Mouse (Mus musculus) midbrain, embryonic 15.5 days (tissue): ENCODE data around the gene Gria4. TPM values are rescaled to one million over a fixed set of nuclear protein-coding genes. Genes with fewer than 3 reads are reported as not detected.
A peak's percentile ranks its signal among the peaks of the same experiment; 100 is the strongest.
"Not testable (repeated sequence)": the region's sequence is repeated elsewhere in the genome, so short reads cannot be mapped to it uniquely, and the experiment has no call there.

Source experiments
- ATAC-seq: fragments of 200-750 bp; cut with Nextera tagmentation; replicated peaks from 2 replicates; pipeline ENCODE4 v1.8.0; 2017; ENCODE audit warnings: moderate TSS enrichment
- H3K27ac ChIP-seq: fragments of 300-500 bp; sonication (generic); 2 replicates; pipeline ENCODE4 v1.5.1; 2015; ENCODE audit warnings: mild to moderate bottlenecking, inconsistent platforms
- H3K27me3 ChIP-seq: fragments of 300-500 bp; sonication (generic); replicated peaks from 2 replicates; pipeline ENCODE4 v1.6.1; 2015; ENCODE audit warnings: inconsistent platforms
- H3K36me3 ChIP-seq: fragments of 300-500 bp; sonication (generic); replicated peaks from 2 replicates; pipeline ENCODE4 v1.6.1; 2015; ENCODE audit warnings: inconsistent platforms
- H3K4me1 ChIP-seq: fragments of 300-500 bp; sonication (generic); 2 replicates; pipeline ENCODE4 v1.6.1; 2015; ENCODE audit warnings: inconsistent platforms
- H3K4me2 ChIP-seq: fragments of 300-500 bp; sonication (generic); 2 replicates; pipeline ENCODE4 v1.6.1; 2015; ENCODE audit warnings: inconsistent platforms, mild to moderate bottlenecking, moderate library complexity
- H3K4me3 ChIP-seq: fragments of 300-500 bp; sonication (generic); 2 replicates; pipeline ENCODE4 v1.5.1; 2015; ENCODE audit warnings: mild to moderate bottlenecking, inconsistent platforms
- H3K9ac ChIP-seq: fragments of 300-500 bp; sonication (generic); 2 replicates; pipeline ENCODE4 v1.6.1; 2015; ENCODE audit warnings: mild to moderate bottlenecking, inconsistent platforms
- H3K9me3 ChIP-seq: fragments of 300-500 bp; sonication (generic); 2 replicates; pipeline ENCODE4 v1.6.1; 2016; ENCODE audit warnings: inconsistent platforms
- WGBS: fragments of 180-500 bp; shearing (Covaris S2); methylation state at CpG from one replicate; pipeline ENCODE4 v1.1.7; 2015; ENCODE audit warnings: mixed read lengths; 5-methylcytosine and 5-hydroxymethylcytosine counted together
- polyA plus RNA-seq: library from polyadenylated mRNA; unstranded; fragments of >200 nt; fragmentation: Nextera tagmentation; extraction: Ambion mirVana; gene quantifications from 2 replicates; pipeline ENCODE4 v1.2.1, GENCODE M21; 2015

Gria4 gene
- polyA plus RNA-seq: 35.0 and 37.2 TPM in 2 replicates

DNA sequence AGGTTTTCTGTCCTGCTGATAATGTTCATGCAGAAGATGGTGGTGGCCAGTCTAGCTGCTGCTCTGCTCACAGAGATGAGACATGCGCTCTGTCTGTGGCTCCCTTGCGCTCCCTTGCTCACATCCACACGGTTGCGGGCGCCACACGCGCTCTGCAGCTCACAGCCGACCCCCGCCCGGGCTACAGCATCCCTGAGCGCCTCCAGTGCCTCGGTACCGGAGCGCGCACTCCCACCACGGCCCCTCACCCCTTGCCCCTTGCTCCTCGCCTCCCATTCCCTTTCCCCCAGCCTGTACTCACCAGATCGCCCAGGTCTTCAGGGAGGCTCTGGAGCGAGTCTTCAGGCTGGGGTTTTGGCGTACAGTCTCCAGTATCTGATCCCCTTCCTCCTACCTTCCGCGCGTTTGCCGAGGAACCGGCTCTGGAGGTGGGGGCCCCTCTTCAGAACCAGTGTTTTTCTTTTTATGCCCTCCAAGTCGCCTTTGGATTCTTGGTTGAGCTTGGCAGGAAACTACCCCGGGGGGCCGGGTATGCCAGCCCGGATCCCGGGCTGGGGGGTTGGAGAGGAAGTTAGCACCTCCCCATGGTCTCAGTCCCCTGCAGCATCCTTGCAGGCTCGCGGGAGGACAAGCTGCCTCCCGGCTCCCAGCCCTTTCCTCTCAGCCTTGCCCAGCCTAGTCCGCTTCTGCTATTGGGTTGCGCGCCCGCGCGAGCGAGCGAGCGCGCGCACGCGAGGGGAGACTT is at the start of gene Gria4:
Gene Gria4, minus strand, starts transcription at position 691 of the 745 bp plus-strand sequence.
- ATAC-seq: peak; percentile 97
- peak within 1 kb of the TSS; percentile 63 for H3K4me2 ChIP-seq
- H3K27me3 ChIP-seq: no peaks in the 10 kb centered on the region
- peak within 1 kb of the TSS; percentile 94 for H3K27ac ChIP-seq
- no peaks in the 10 kb centered on the region for H3K36me3 ChIP-seq
- H3K4me1 ChIP-seq: peaks cover 10% of the 10 kb centered on the region
- H3K4me3 ChIP-seq: peak within 1 kb of the TSS; percentile 86
- no peaks in the 10 kb centered on the region for H3K9me3 ChIP-seq
- WGBS: under 1% methylated on average over 46 of the region's 46 CpGs
- H3K9ac ChIP-seq: peak within 1 kb of the TSS; percentile 89

DNA sequence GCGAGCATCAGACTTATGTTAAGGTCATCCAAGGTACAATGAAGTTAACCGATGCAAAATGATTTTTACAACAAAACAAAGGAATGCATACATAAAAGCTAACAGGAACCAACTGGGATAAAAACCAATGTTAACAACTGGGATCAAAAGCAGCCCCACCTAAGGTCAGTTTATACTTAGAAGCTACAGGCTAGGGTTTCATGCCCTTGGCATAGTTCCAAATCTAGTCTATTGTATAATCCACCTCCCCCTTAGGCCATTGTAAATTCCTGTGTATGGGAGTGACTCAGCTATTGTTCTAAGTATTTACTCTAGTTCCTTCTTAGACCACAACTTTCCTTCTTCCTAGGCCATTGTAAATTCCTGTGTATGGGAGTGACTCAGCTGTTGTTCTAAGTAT is 14.9 kb upstream of the Gria4 start:
- H3K27ac ChIP-seq, H3K4me2 ChIP-seq: not testable (repeated sequence)
- WGBS: 86% methylated on average over 2 of the region's 2 CpGs

DNA sequence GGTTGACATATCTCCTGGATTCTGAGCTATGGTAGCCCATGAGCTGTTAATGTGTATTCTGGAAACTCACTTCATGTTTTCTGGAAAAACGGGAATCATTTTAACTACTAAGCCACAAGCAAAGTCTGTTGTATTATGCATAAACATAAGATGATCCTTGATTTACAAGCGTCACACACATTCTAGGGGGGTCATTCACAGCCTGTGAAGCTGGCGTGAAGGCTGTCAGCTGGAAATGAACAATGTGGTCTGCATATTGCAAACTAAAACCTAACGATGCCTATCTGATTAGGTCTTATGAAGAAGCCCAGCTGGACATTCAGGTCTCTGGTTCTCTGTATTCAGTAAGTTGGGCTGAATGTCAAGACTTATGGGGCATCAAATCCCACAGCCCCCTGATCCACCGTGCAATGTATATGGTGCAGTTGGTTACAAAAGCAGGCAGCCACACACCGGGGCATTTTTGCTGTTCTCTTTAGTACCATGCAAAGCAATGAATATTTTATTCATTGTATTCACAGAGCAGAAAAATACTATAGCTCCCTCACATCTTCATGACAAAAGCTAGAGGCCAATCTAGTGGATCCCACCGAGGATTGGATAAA is 7.2 kb upstream of the Gria4 start:
- Histone ChIP-seq H3K4me2 (no peak overlapping the region), H3K27me3 (no peaks in the 10 kb centered on the region), H3K4me3 (no peak overlapping the region), H3K9me3 (no peaks in the 10 kb centered on the region), H3K36me3 (no peaks in the 10 kb centered on the region), H3K4me1 (no peaks in the 10 kb centered on the region), H3K27ac (no peak overlapping the region), H3K9ac (no peak overlapping the region)
- 33% methylated on average over 7 of the region's 7 CpGs for WGBS
- no peak for ATAC-seq

More for the DNA sequence above, 14.9 kb upstream of the Gria4 start:
- not testable (repeated sequence) for H3K4me3 ChIP-seq, H3K27me3 ChIP-seq, H3K9me3 ChIP-seq, H3K9ac ChIP-seq, ATAC-seq, H3K36me3 ChIP-seq, H3K4me1 ChIP-seq

DNA sequence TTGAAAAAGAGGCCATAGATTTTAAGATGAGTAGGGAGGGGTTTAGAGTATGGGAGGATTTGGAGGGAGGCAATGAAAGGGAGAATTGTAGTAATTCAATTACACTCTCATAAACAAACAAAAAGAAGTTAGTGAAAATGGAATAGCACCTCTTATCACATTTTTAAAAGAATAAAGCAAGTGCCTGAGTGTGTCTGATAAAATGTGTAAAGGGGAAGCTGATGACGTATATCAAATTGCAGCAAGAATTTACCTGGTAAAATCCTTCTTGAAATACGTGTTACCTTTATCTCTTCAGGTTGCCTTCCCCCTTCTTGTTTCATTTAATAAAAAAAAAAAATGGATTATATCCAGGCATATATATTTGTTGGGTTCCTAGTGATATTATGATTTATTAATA is 1.4 kb upstream of the Gria4 start:
- Histone ChIP-seq H3K9ac (no peak overlapping the region), H3K4me3 (no peak overlapping the region), H3K36me3 (no peaks in the 10 kb centered on the region), H3K27ac (no peak overlapping the region), H3K9me3 (no peaks in the 10 kb centered on the region), H3K4me2 (no peak overlapping the region), H3K27me3 (no peaks in the 10 kb centered on the region), H3K4me1 (peaks cover 10% of the 10 kb centered on the region)
- 84% methylated on average over 2 of the region's 2 CpGs for WGBS
- ATAC-seq: no peak

DNA sequence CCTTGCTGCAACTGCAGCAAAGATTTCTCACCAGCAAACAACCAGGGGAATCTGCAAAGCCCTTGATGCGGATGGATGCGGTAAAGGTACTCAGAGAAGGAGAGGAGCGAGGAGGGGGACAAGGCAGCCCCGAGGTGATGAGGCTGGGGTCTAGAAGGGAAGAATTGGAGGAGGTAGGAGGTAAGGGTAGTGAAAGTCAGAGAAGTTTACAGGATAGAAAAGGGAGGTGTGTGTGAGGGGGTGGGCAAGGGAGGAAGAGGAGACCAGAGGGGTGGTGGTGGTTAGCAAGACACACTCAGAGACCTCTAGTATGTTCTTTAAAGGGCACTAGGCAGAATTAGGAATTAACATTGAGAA is 233 bp upstream of the Gria4 start:
- H3K27ac ChIP-seq: peak overlapping the region; percentile 94
- H3K36me3 ChIP-seq: no peaks in the 10 kb centered on the region
- WGBS: under 1% methylated on average over 4 of the region's 4 CpGs
- ATAC-seq: no peak
- H3K9ac ChIP-seq: peak overlapping the region; percentile 89
- peak overlapping the region; percentile 63 for H3K4me2 ChIP-seq
- peak overlapping the region; percentile 86 for H3K4me3 ChIP-seq
- peaks cover 10% of the 10 kb centered on the region for H3K4me1 ChIP-seq
- no peaks in the 10 kb centered on the region for H3K27me3 ChIP-seq
- no peaks in the 10 kb centered on the region for H3K9me3 ChIP-seq

DNA sequence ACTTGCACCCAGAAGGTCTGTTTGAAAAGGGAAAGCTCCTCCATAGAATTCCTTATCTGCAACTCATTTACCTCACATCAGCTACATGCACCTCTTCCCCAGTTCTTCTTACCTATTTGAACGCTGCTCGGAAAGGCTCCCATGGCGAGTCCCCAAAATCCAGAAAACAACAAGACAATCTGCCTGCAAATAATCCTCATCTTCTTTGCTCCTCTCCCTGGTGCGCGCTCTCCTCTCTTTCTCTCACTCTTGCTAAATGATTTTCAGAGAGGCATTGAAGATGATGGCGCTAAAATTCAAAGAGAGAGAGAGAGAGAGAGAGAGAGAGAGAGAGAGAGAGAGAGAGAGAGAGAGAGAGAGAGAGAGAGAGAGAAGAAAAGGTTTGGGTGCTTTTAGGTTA is 959 bp downstream of the Gria4 start:
- WGBS: 0% methylated on average over 5 of the region's 6 CpGs
- Histone ChIP-seq H3K4me2 (peak overlapping the region; percentile 63), H3K27ac (peak overlapping the region; percentile 94), H3K9ac (peak overlapping the region; percentile 89), H3K36me3 (no peaks in the 10 kb centered on the region), H3K4me3 (peak overlapping the region; percentile 86), H3K27me3 (no peaks in the 10 kb centered on the region), H3K9me3 (no peaks in the 10 kb centered on the region), H3K4me1 (peaks cover 10% of the 10 kb centered on the region)
- peak; percentile 1; the same call in 1 of the 2 replicates for ATAC-seq

DNA sequence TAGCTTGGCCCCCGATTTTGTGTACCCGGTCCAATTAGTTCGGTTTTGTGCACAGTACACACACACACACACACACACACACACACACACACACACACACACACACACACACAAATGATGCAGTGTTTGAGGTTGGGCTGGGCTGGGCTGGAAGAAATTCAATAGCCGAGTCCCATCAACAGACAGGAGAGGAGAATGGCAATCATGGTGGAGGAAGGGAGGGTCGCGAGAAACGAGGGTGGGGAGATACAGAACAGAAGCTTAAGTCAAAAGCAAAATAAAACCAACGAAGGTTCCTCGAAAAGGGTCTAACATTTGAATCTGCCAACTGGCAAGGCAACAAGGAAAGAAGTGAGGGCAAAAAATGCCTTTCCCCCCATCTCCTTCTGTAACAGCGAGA is 1.6 kb downstream of the Gria4 start:
- H3K27ac ChIP-seq: peak overlapping the region; percentile 94
- no peaks in the 10 kb centered on the region for H3K9me3 ChIP-seq
- ATAC-seq: no peak
- no peaks in the 10 kb centered on the region for H3K27me3 ChIP-seq
- peak overlapping the region; percentile 86 for H3K4me3 ChIP-seq
- H3K9ac ChIP-seq: peak overlapping the region; percentile 89
- peaks cover 10% of the 10 kb centered on the region for H3K4me1 ChIP-seq
- H3K4me2 ChIP-seq: peak overlapping the region; percentile 63
- H3K36me3 ChIP-seq: no peaks in the 10 kb centered on the region
- 16% methylated on average over 10 of the region's 10 CpGs for WGBS

DNA sequence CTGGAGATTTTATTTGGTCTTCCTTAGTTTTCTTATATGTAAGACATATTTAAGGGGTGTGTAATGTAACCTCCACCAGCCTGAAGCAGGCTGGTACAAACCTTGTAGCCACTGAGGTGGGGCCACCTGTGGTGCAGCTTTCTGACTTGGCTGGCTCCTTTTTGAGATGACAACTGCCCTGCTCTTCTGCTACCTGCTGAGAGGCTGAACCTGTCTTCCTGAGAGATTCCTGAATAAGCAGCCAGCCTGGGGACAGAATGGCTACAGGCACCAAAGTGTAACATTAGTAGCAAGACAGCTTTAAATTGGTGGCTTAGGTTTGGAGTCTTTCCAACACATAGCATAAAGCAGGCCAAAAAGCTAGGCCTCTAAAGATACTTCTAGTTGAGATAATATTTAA is 46.6 kb downstream of the Gria4 start:
- H3K27ac ChIP-seq, H3K36me3 ChIP-seq, H3K27me3 ChIP-seq, ATAC-seq, H3K9ac ChIP-seq, H3K4me1 ChIP-seq, H3K4me3 ChIP-seq, H3K4me2 ChIP-seq, H3K9me3 ChIP-seq: not testable (repeated sequence)

DNA sequence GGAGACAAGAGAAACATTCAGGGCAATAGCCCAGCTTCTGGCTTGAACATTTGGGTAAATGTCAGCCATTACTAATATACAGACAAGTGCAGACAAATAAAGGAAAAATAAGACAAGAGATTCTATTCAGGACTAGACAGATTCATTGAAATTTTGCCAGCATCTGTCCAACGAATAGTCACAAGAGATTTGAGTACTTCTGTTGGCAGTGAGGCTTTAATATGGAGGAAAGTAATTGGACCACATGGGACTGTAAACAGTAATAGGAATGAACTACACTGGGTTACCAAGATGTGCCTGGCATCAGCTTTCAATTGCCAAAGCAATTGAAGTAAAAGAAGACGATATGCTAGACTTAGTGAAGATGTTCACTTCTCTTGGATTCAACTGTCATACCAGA is 81.9 kb downstream of the Gria4 start:
- H3K27ac ChIP-seq: no peak overlapping the region
- peak; percentile 58; the same call in 1 of the 2 replicates for ATAC-seq
- 56% methylated on average over 2 of the region's 2 CpGs for WGBS
- no peaks in the 10 kb centered on the region for H3K36me3 ChIP-seq
- no peaks in the 10 kb centered on the region for H3K27me3 ChIP-seq
- H3K4me1 ChIP-seq: 0 out of 2 replicates have a peak, but pooled peaks cover 3% of the 10 kb centered on the region
- no peak overlapping the region for H3K9ac ChIP-seq
- no peak overlapping the region for H3K4me2 ChIP-seq
- no peaks in the 10 kb centered on the region for H3K9me3 ChIP-seq
- no peak overlapping the region for H3K4me3 ChIP-seq

DNA sequence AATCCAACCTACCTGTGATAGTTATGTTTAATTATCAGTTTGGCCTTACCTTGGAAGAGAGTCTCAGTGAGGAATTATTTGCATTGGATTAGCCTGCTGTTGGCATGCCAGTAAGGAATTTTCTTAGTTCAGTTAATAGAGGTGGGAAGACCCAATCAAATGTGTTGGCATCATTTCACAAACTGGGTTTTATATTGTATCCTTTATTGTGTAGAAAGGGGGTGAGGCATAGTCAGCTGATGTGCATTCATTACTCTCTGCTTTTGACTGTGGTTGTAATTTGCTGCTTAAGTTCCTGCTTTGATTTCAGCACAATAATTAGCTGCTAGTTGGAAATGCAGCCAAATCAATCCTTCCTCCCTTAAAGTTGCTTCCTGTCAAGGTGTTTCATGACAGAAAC is 83.7 kb downstream of the Gria4 start:
- ATAC-seq: no peak
- H3K4me3 ChIP-seq: no peak overlapping the region
- no peak overlapping the region for H3K27ac ChIP-seq
- H3K27me3 ChIP-seq: no peaks in the 10 kb centered on the region
- no peak overlapping the region for H3K9ac ChIP-seq
- H3K4me2 ChIP-seq: no peak overlapping the region
- no peaks in the 10 kb centered on the region for H3K9me3 ChIP-seq
- 0 out of 2 replicates have a peak, but pooled peaks cover 3% of the 10 kb centered on the region for H3K4me1 ChIP-seq
- H3K36me3 ChIP-seq: no peaks in the 10 kb centered on the region

DNA sequence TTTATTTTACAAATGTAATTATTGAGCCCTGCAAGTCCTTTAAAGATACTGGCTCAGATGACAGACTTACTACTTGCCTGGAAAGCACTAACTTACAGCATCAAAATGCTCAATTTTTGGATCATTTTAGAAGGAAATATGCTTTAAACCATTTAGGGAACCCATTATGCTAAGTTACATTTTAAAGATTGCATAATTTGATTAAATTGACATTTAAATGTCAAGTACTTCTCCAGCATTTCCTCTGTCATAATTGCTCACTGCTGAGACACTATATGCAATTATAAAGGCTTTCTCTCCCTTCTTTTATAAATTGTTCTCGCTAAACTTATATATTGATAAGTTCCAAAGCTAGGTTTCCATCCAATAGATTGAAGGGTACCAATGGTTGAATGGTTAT is 108.9 kb downstream of the Gria4 start:
- Histone ChIP-seq H3K4me2 (no peak overlapping the region), H3K9me3 (no peaks in the 10 kb centered on the region), H3K9ac (no peak overlapping the region), H3K27ac (no peak overlapping the region), H3K4me1 (no peaks in the 10 kb centered on the region), H3K4me3 (no peak overlapping the region), H3K36me3 (no peaks in the 10 kb centered on the region), H3K27me3 (no peaks in the 10 kb centered on the region)
- 88% methylated on average over 1 of the region's 1 CpGs for WGBS
- no peak for ATAC-seq

DNA sequence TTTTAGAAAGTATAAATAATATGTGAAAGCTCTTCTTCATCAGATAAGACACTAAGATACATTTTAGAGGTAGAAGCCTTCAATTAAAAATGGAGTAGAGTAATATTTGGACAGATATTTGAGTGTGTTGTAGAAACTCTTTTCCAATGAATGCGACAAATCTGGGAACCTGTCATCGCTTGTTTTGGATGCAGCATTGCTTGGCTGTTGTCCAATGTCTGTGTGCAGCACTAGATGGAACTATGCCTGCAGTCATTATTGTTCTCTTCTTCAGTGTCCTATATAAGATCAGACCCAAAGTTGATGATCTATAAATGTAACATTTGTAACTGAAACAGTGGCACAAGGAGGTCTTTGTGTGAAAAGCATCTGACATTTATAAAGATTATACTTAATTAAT is 115.8 kb downstream of the Gria4 start:
- no peak overlapping the region for H3K27ac ChIP-seq
- no peak overlapping the region for H3K4me2 ChIP-seq
- no peak overlapping the region for H3K4me3 ChIP-seq
- no peaks in the 10 kb centered on the region; the same call in 1 of the 2 replicates for H3K4me1 ChIP-seq
- no peaks in the 10 kb centered on the region for H3K36me3 ChIP-seq
- H3K9me3 ChIP-seq: no peaks in the 10 kb centered on the region
- ATAC-seq: no peak
- H3K27me3 ChIP-seq: no peaks in the 10 kb centered on the region
- 77% methylated on average over 2 of the region's 2 CpGs for WGBS
- no peak overlapping the region for H3K9ac ChIP-seq

DNA sequence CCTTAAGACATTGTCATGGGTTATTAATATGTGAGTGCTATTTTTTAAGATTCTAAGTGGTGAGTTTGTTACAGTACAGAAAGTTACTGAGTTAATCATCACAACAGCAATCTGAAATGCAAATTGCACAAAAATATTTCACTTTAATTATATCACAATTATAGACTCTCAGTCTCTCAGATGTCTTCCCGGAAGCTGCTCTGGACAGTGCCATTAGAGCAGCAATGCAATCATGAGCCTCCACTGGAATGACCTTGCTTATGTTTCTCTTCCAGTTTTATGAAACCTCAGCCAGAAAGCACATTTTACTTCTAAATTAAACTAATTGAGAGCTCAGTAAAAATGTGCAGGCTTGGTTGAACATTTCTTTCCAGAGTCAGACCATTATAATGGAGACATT is 116.9 kb downstream of the Gria4 start:
- H3K4me1 ChIP-seq: no peaks in the 10 kb centered on the region; the same call in 1 of the 2 replicates
- no peak overlapping the region for H3K4me3 ChIP-seq
- peak; percentile 68; the same call in 1 of the 2 replicates for ATAC-seq
- no peak overlapping the region for H3K9ac ChIP-seq
- no peaks in the 10 kb centered on the region for H3K27me3 ChIP-seq
- H3K4me2 ChIP-seq: no peak overlapping the region
- WGBS: 82% methylated on average over 1 of the region's 1 CpGs
- H3K9me3 ChIP-seq: no peaks in the 10 kb centered on the region
- no peak overlapping the region for H3K27ac ChIP-seq
- no peaks in the 10 kb centered on the region for H3K36me3 ChIP-seq
